Mouse (Mus musculus) thymus, adult 2 months (tissue): ENCODE data around the gene Bend7. TPM values are rescaled to one million over a fixed set of nuclear protein-coding genes. Genes with fewer than 3 reads are reported as not detected.

Source experiments
- DNase-seq: peaks from one replicate; pipeline ENCODE4 v3.0.0; 2021
- H3K27ac ChIP-seq: fragments of 200-500 bp; 2 replicates; pipeline ENCODE4 v1.5.1; 2012; ENCODE audit warnings: low read length, control low read depth; ENCODE audit not compliant: control insufficient read depth, insufficient read depth
- H3K27me3 ChIP-seq: fragments of 200-500 bp; 2 replicates; pipeline ENCODE4 v1.6.1; 2012; ENCODE audit warnings: mild to moderate bottlenecking, low read length, moderate library complexity, mixed read lengths; ENCODE audit not compliant: control insufficient read depth, insufficient read depth
- H3K36me3 ChIP-seq: fragments of 200-500 bp; 2 replicates; pipeline ENCODE4 v1.6.1; 2012; ENCODE audit warnings: mild to moderate bottlenecking, low read length, moderate library complexity; ENCODE audit not compliant: control insufficient read depth, insufficient read depth
- H3K4me1 ChIP-seq: fragments of 200-500 bp; replicated peaks from 2 replicates; pipeline ENCODE4 v1.6.1; 2012; ENCODE audit warnings: low read length; ENCODE audit not compliant: control insufficient read depth, insufficient read depth
- H3K4me3 ChIP-seq: fragments of 200-500 bp; 2 replicates; pipeline ENCODE4 v1.5.1; 2012; ENCODE audit warnings: mild to moderate bottlenecking, low read length, control low read depth, moderate library complexity; ENCODE audit not compliant: control insufficient read depth, insufficient read depth
- CTCF ChIP-seq: fragments of 200-500 bp; IDR thresholded peaks from 2 replicates; pipeline ENCODE4 v1.5.1; 2012; ENCODE audit warnings: mild to moderate bottlenecking, control low read depth, low read length, moderate library complexity, borderline replicate concordance; ENCODE audit not compliant: control insufficient read depth, poor library complexity, insufficient read depth; ENCODE audit errors: extremely low read depth
- POLR2A ChIP-seq: fragments of 200-500 bp; IDR thresholded peaks from 2 replicates; pipeline ENCODE4 v1.6.1; 2012; ENCODE audit warnings: mild to moderate bottlenecking, low read length, control low read depth, moderate library complexity; ENCODE audit not compliant: control insufficient read depth, poor library complexity, insufficient read depth; ENCODE audit errors: extremely low read depth
- WGBS: fragments of 180-500 bp; shearing (Covaris S2); methylation state at CpG from one replicate; pipeline ENCODE4 v1.1.7; 2018; 5-methylcytosine and 5-hydroxymethylcytosine counted together
- polyA plus RNA-seq: library from polyadenylated mRNA; depleted of rRNA; stranded (reverse); fragments of >200 nt; gene quantifications from 2 replicates; pipeline ENCODE4 v1.2.3, GENCODE M21; 2012; rRNA removed

The Bend7 gene
- polyA plus RNA-seq, 1 experiment, result 0.61 TPM

DNA sequence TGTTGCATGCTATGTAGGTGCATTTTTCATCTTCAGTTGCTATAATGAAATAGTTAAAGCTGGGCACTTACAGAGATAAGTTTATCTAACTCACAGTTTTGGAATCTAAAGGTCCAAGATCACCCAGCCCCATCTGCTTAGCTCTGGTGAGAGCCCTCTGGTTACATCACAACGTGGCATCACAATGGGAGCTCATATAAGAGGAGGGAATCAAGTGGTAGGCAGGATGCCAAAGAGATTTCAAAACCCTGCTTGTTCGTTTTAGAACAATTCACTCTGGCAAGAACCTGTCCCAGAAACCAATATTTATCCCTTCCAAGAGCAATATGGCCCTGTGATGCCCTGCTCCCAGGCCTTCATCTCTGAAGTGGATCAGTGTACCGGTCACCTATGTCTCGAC is 114.5 kb downstream of the Bend7 start:
- no peaks in the 10 kb centered on the region for H3K27me3 ChIP-seq
- no peaks in the 10 kb centered on the region for H3K4me1 ChIP-seq
- H3K27ac ChIP-seq, result no peak overlapping the region
- TF ChIP-seq POLR2A, result no peak
- TF ChIP-seq CTCF, result no peak
- no peak for DNase-seq
- H3K4me3 ChIP-seq, result no peak overlapping the region
- 80% methylated on average over 4 of the region's 4 CpGs for WGBS
- H3K36me3 ChIP-seq, result no peaks in the 10 kb centered on the region

GRCm38 (mm10) chr2:4849449-4849848 is 131.8 kb downstream of the Bend7 start:
- H3K4me1 ChIP-seq, result no peaks in the 10 kb centered on the region
- no peak overlapping the region for H3K27ac ChIP-seq
- H3K27me3 ChIP-seq, result no peaks in the 10 kb centered on the region
- TF ChIP-seq CTCF (no peak), POLR2A (no peak)
- no peak overlapping the region for H3K4me3 ChIP-seq
- no peaks in the 10 kb centered on the region for H3K36me3 ChIP-seq
- no peak for DNase-seq
- WGBS, result 98% methylated on average over 2 of the region's 2 CpGs

Other genes starting within 250 kb of the Bend7 start
- 19.5 and 20.6 TPM in 2 replicates for gene Prpf18, start 65.7 kb upstream of the Bend7 start, polyA plus RNA-seq
- gene Sephs1, start 163.7 kb downstream of the Bend7 start, polyA plus RNA-seq, result 34.4 and 38.0 TPM in 2 replicates
- 25.6 and 39.1 TPM in 2 replicates for gene Phyh, start 201.2 kb downstream of the Bend7 start, polyA plus RNA-seq